Mouse (Mus musculus): ENCODE measurements around the gene Zbtb7b. TPM values are rescaled to one million over a fixed set of nuclear protein-coding genes. Genes with fewer than 3 reads are reported as not detected.

Gene Zbtb7b
- total and polyA plus RNA-seq, 3 experiments: 11.9 to 34.2 (median 27.6) TPM

DNA sequence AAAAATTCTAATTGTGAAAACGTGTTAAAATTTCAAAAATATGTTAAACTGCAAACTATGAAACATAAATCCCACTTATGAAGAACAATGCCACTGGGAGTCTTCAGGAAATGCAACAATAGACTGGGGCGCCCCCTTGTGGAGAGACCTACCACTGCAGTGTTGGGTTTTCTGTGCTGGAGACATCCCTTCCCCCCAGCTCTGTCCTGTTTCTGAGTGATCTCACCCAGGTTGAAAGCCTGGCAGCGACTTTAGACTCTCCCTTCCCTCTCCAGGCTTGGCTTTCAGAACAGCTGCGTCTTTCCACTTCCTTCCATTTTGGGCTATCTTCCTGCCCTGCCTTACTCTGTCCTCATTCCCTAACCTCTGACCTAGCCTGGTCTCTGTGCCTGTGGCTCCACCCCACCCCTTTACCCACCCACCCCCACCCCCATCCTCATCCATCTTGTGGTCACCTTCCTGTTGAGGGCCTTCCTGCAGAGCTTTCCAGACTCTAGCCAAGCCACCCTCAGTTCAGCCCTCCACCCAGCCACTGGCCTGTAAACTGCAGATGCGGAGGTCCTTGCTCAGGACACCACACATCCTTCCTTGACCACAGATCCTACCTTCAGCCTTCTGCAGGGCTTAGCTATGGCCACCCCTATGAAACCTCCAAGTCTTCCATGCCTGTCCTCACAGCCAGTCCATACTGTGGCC lies 39.6 kb downstream of the Zbtb7b start:
- H3K27me3 ChIP-seq (replicated peaks): peaks cover 18% of the 10 kb centered on the region

DNA sequence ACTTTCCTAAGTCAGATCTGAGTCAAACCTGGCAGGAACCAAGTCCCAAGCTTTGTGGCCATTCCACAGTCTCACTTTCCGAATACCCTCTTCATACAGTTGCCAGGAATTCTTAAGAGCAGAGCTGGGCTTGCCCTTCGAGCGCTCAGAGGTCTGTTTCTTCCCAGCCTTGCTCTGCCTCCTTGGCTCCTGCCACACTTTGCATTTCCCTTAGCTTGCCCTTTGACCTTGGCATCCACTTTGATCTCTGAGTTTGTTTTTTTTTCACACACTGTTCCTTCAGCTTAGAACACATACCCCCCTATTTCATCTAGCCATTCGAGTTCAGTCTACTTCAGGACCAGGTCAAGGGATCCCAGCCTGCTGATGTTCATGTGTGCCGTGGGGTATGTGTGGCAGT lies 43.3 kb downstream of the Zbtb7b start:
- Histone ChIP-seq H3K4me2 (ENCODE audit: insufficient read depth, low read depth, poor library complexity, severe bottlenecking) (no peak overlapping the region), H3K79me2 (replicated peaks; ENCODE audit: control insufficient read depth, extremely low read depth, insufficient read depth, poor library complexity, severe bottlenecking) (no peaks in the 10 kb centered on the region), H3K27ac (ENCODE audit: insufficient read depth, low read depth) (no peak overlapping the region), H3K36me3 (replicated peaks in 1 of 2; ENCODE audit: control insufficient read depth in 1 of 2, insufficient read depth in 1 of 2, low read length in 1 of 2) (peaks cover 0 to 14% of the 10 kb centered on the region in 2 experiments), H3K27me3 (replicated peaks) (peaks cover 2% of the 10 kb centered on the region), H3K4me3 (replicated peaks in 1 of 3; ENCODE audit: low read depth in 2 of 3, low read length in 2 of 3, poor library complexity in 1 of 3) (no peak overlapping the region), H3K4me1 (ENCODE audit: control insufficient read depth in 1 of 2, insufficient read depth in 2 of 2) (peaks cover 12 to 53% of the 10 kb centered on the region in 2 experiments), H3K9me3 (replicated peaks; ENCODE audit: low read length) (no peaks in the 10 kb centered on the region), H3K9ac (ENCODE audit: insufficient read depth, low read depth) (no peak overlapping the region)
- TF ChIP-seq MAX (IDR thresholded peaks at IDR 0.05; ENCODE audit: low read length) (no peak), USF1 (IDR thresholded peaks at IDR 0.05; ENCODE audit: low read depth, low read length) (no peak), ZKSCAN1 (IDR thresholded peaks at IDR 0.05; ENCODE audit: borderline replicate concordance, low read depth, low read length) (no peak), TCF12 (IDR thresholded peaks at IDR 0.05; ENCODE audit: low read depth, low read length) (no peak), JUN (IDR thresholded peaks at IDR 0.05; ENCODE audit: insufficient read depth, low read depth, low read length) (no peak), CHD1 (IDR thresholded peaks at IDR 0.05; ENCODE audit: low read depth, low read length) (no peak), ZMIZ1 (IDR thresholded peaks at IDR 0.05; ENCODE audit: low read depth, low read length) (no peak), ETS1 (conservative IDR thresholded peaks at IDR 0.05; ENCODE audit: low read depth, low read length) (no peak), ELF1 (IDR thresholded peaks at IDR 0.05; ENCODE audit: low read depth, low read length) (no peak)
- in situ Hi-C loops (cut with MboI; ENCODE audit: low pct_ligation_motif_present, low pct_unique_long_range_greater_than_20kb, low sequenced_read_pairs): no loop called here
- DNase-seq (ENCODE audit: extremely low read depth): no peak
- dilution Hi-C loops (cut with MboI; ENCODE audit: extremely low pct_ligation_motif_present, extremely low pct_unique_long_range_greater_than_20kb, low sequenced_read_pairs): no loop called here

More for the DNA sequence above, 39.6 kb downstream of the Zbtb7b start:
- Histone ChIP-seq H3K9ac (ENCODE audit: insufficient read depth, low read depth) (no peak overlapping the region), H3K27ac (ENCODE audit: insufficient read depth, low read depth) (no peak overlapping the region), H3K36me3 (replicated peaks in 1 of 2; ENCODE audit: control insufficient read depth in 1 of 2, insufficient read depth in 1 of 2, low read length in 1 of 2) (peaks cover 0 to 4% of the 10 kb centered on the region in 2 experiments), H3K4me2 (ENCODE audit: insufficient read depth, low read depth, poor library complexity, severe bottlenecking) (no peak overlapping the region), H3K4me3 (replicated peaks in 1 of 3; ENCODE audit: low read depth in 2 of 3, low read length in 2 of 3, poor library complexity in 1 of 3) (no peak overlapping the region), H3K9me3 (replicated peaks; ENCODE audit: low read length) (no peaks in the 10 kb centered on the region), H3K4me1 (ENCODE audit: control insufficient read depth in 1 of 2, insufficient read depth in 2 of 2) (peaks cover 12 to 29% of the 10 kb centered on the region in 2 experiments), H3K79me2 (replicated peaks; ENCODE audit: control insufficient read depth, extremely low read depth, insufficient read depth, poor library complexity, severe bottlenecking) (no peaks in the 10 kb centered on the region)
- in situ Hi-C loops (cut with MboI; ENCODE audit: low pct_ligation_motif_present, low pct_unique_long_range_greater_than_20kb, low sequenced_read_pairs): no loop called here
- peak; percentile 86 for DNase-seq (ENCODE audit: extremely low read depth)
- TF ChIP-seq KAT2A (IDR thresholded peaks at IDR 0.05; ENCODE audit: insufficient replicate concordance, low read length) (no peak), CHD2 (IDR thresholded peaks at IDR 0.05; ENCODE audit: low read length) (peak; percentile 76), JUND (conservative IDR thresholded peaks at IDR 0.05; ENCODE audit: low read depth, low read length) (no peak), RAD21 (IDR thresholded peaks at IDR 0.05; ENCODE audit: low read depth, low read length) (peak; percentile 64), ELF1 (IDR thresholded peaks at IDR 0.05; ENCODE audit: low read depth, low read length) (peak; percentile 28; the same call in 1 of the 2 replicates), MEF2A (IDR thresholded peaks at IDR 0.05; ENCODE audit: borderline replicate concordance, low read depth, low read length) (0 out of 2 replicates have a peak, but pooled peaks have one; percentile 18), SMC3 (IDR thresholded peaks at IDR 0.05; ENCODE audit: low read depth, low read length) (peak; percentile 77), POLR2AphosphoS2 (IDR thresholded peaks at IDR 0.05; ENCODE audit: low read depth, low read length) (no peak), CTCF (conservative IDR thresholded peaks at IDR 0.05 in 1 of 2, IDR thresholded peaks at IDR 0.05 in 1 of 2; ENCODE audit: low read depth in 2 of 2, low read length in 2 of 2) (peak; percentile 85 to 91; a peak in 3 of 4 replicates), JUN (IDR thresholded peaks at IDR 0.05; ENCODE audit: insufficient read depth, low read depth, low read length) (peak; percentile 23; the same call in 1 of the 2 replicates)
- dilution Hi-C loops (cut with MboI; ENCODE audit: extremely low pct_ligation_motif_present, extremely low pct_unique_long_range_greater_than_20kb, low sequenced_read_pairs): no loop called here
